Comparison of ENCODE assay signal across 30 mouse cellular contexts in genomic region chr2:105973941-105974340, GRCm38 (mm10). TPM values are rescaled to one million over a fixed set of nuclear protein-coding genes. Genes with fewer than 3 reads are reported as not detected.
DNase-seq lines count a peak whose midpoint lies in the region; ATAC-seq and TF ChIP-seq lines count a peak whose summit lies in the region.
"Had no signal": no experiment of that assay in that cellular context is flagged by ENCODE, and none has a peak within 500 bp of the region (broad histone marks: within the 10 kb centered on the region; RNA-seq: fewer than 3 reads in every experiment).

No protein-coding gene starts in this region.

- ATAC-seq in forebrain, embryonic 12.5 days (ENCODE audit: low FRiP score), result peak; percentile 23; the same call in 1 of the 2 replicates
- ATAC-seq in forebrain, postnatal 0 days, result no peak
- ATAC-seq in neural tube, embryonic 11.5 days (ENCODE audit: insufficient read depth, low FRiP score, low TSS enrichment), result peak; percentile 54
- ATAC-seq in neural tube, embryonic 15.5 days (ENCODE audit: low FRiP score), result no peak
- ATAC-seq: forebrain, embryonic 13.5 days; intestine, embryonic 16.5 days had no signal

- H3K4me2 ChIP-seq in forebrain, embryonic 12.5 days, result no peak overlapping the region
- no peak overlapping the region for H3K4me2 ChIP-seq in forebrain, postnatal 0 days (ENCODE audit: low read depth)
- no peak overlapping the region for H3K4me2 ChIP-seq in neural tube, embryonic 11.5 days (ENCODE audit: low read depth)
- no peak overlapping the region for H3K4me2 ChIP-seq in neural tube, embryonic 15.5 days
- H3K4me2 ChIP-seq: embryonic facial prominence, embryonic 13.5 days; forebrain, embryonic 13.5 days; heart, embryonic 12.5 days; hindbrain, embryonic 13.5 days; limb, embryonic 12.5 days had no signal

- H3K36me3 ChIP-seq in forebrain, embryonic 12.5 days (replicated peaks), result peaks cover 8% of the 10 kb centered on the region; the same call in 1 of the 2 replicates
- peaks cover 6% of the 10 kb centered on the region for H3K36me3 ChIP-seq in forebrain, postnatal 0 days (ENCODE audit: insufficient read depth)
- no peaks in the 10 kb centered on the region for H3K36me3 ChIP-seq in neural tube, embryonic 11.5 days (ENCODE audit: control insufficient read depth, insufficient read depth, low read length)
- peaks cover 9% of the 10 kb centered on the region for H3K36me3 ChIP-seq in neural tube, embryonic 15.5 days

- no peak overlapping the region for H3K27ac ChIP-seq in forebrain, embryonic 12.5 days
- no peak overlapping the region for H3K27ac ChIP-seq in forebrain, postnatal 0 days (ENCODE audit: low read depth, low read length)
- no peak overlapping the region for H3K27ac ChIP-seq in neural tube, embryonic 11.5 days (ENCODE audit: low read depth, low read length)
- no peak overlapping the region for H3K27ac ChIP-seq in neural tube, embryonic 15.5 days (replicated peaks)
- H3K27ac ChIP-seq: embryonic facial prominence, embryonic 13.5 days; forebrain, embryonic 13.5 days; gastrocnemius, adult 2 months; heart, adult 2 months; hindbrain, embryonic 13.5 days; left cerebral cortex, adult 2 months; limb, embryonic 12.5 days; stomach, postnatal 0 days had no signal

- H3K9me3 ChIP-seq in forebrain, embryonic 12.5 days, result no peaks in the 10 kb centered on the region
- no peaks in the 10 kb centered on the region for H3K9me3 ChIP-seq in forebrain, postnatal 0 days (ENCODE audit: low read length)
- H3K9me3 ChIP-seq in neural tube, embryonic 11.5 days (ENCODE audit: control insufficient read depth, low read length), result no peaks in the 10 kb centered on the region
- no peaks in the 10 kb centered on the region for H3K9me3 ChIP-seq in neural tube, embryonic 15.5 days (replicated peaks)
- H3K9me3 ChIP-seq: embryonic facial prominence, embryonic 13.5 days; forebrain, embryonic 13.5 days; heart, embryonic 12.5 days; hindbrain, embryonic 13.5 days; limb, embryonic 12.5 days; megakaryocyte, embryonic 14.5 days had no signal

- H3K4me3 ChIP-seq in forebrain, embryonic 12.5 days (replicated peaks), result no peak overlapping the region
- H3K4me3 ChIP-seq in forebrain, postnatal 0 days (ENCODE audit: low read depth, low read length), result no peak overlapping the region
- H3K4me3 ChIP-seq in neural tube, embryonic 11.5 days (ENCODE audit: low read depth, low read length), result no peak overlapping the region
- no peak overlapping the region for H3K4me3 ChIP-seq in neural tube, embryonic 15.5 days (replicated peaks)
- H3K4me3 ChIP-seq: embryonic facial prominence, embryonic 13.5 days; forebrain, embryonic 13.5 days; gastrocnemius, adult 2 months; heart, adult 2 months; heart, embryonic 12.5 days; hindbrain, embryonic 13.5 days; left cerebral cortex, adult 2 months; limb, embryonic 12.5 days; megakaryocyte, embryonic 14.5 days; myocyte had no signal

- no peak for TF ChIP-seq CTCF in forebrain, postnatal 0 days (IDR thresholded peaks at IDR 0.05; ENCODE audit: low read depth)

- no peaks in the 10 kb centered on the region for H3K27me3 ChIP-seq in forebrain, embryonic 12.5 days
- no peaks in the 10 kb centered on the region for H3K27me3 ChIP-seq in forebrain, postnatal 0 days (ENCODE audit: insufficient read depth, low read length)
- no peaks in the 10 kb centered on the region for H3K27me3 ChIP-seq in neural tube, embryonic 11.5 days (ENCODE audit: control insufficient read depth, insufficient read depth, low read length)
- no peaks in the 10 kb centered on the region for H3K27me3 ChIP-seq in neural tube, embryonic 15.5 days (replicated peaks)
- H3K27me3 ChIP-seq: embryonic facial prominence, embryonic 13.5 days; forebrain, embryonic 13.5 days; heart, embryonic 12.5 days; hindbrain, embryonic 13.5 days; limb, embryonic 12.5 days; megakaryocyte, embryonic 14.5 days had no signal

- no peak for DNase-seq in forebrain, postnatal 0 days
- peak; percentile 11 for DNase-seq in neural tube, embryonic 11.5 days (ENCODE audit: low spot score)
- DNase-seq in embryo, embryonic 10.5 days (ENCODE audit: low spot score), result peak; percentile 53
- no peak for DNase-seq in right cerebral cortex, postnatal 10 days (ENCODE audit: low spot score in 2 of 2)
- no peak for DNase-seq in lung, adult 18-20 months
- DNase-seq: adrenal gland, postnatal 10 days; B cell, adult 2 months; cerebellum, adult 2 months; cerebellum, postnatal 14 days; gastrocnemius, adult 2 months; heart, adult 2 months; heart, postnatal 4 days; kidney, adult 8-10 months; kidney, postnatal 14 days; lung, postnatal 4 days; right cerebral cortex, postnatal 4 days; thymus, adult 18-20 months; thymus, postnatal 25 days had no signal

- no peak overlapping the region for H3K9ac ChIP-seq in forebrain, embryonic 12.5 days
- no peak overlapping the region for H3K9ac ChIP-seq in forebrain, postnatal 0 days
- no peak overlapping the region for H3K9ac ChIP-seq in neural tube, embryonic 11.5 days (ENCODE audit: low read length)
- no peak overlapping the region for H3K9ac ChIP-seq in neural tube, embryonic 15.5 days (replicated peaks)
- H3K9ac ChIP-seq: embryonic facial prominence, embryonic 13.5 days; forebrain, embryonic 13.5 days; heart, embryonic 12.5 days; hindbrain, embryonic 13.5 days; limb, embryonic 12.5 days had no signal

- peaks cover 16% of the 10 kb centered on the region for H3K4me1 ChIP-seq in forebrain, embryonic 12.5 days
- no peaks in the 10 kb centered on the region for H3K4me1 ChIP-seq in forebrain, postnatal 0 days (ENCODE audit: insufficient read depth)
- H3K4me1 ChIP-seq in neural tube, embryonic 11.5 days (ENCODE audit: control insufficient read depth, insufficient read depth, low read length), result no peaks in the 10 kb centered on the region
- H3K4me1 ChIP-seq in neural tube, embryonic 15.5 days, result no peaks in the 10 kb centered on the region
- H3K4me1 ChIP-seq: embryonic facial prominence, embryonic 13.5 days; heart, embryonic 12.5 days; hindbrain, embryonic 13.5 days had no signal

- 0% methylated on average over 2 of the region's 2 CpGs for WGBS in forebrain, embryonic 12.5 days
- WGBS in forebrain, postnatal 0 days, result 2% methylated on average over 2 of the region's 2 CpGs
- 5% methylated on average over 2 of the region's 2 CpGs for WGBS in neural tube, embryonic 11.5 days
- WGBS in neural tube, embryonic 15.5 days, result 6% methylated on average over 2 of the region's 2 CpGs

RNA-seq across cellular contexts. Expression of gene Dnajc24, which starts 29.4 kb away (rescaled TPM):
- 53.2 and 58.2 TPM in 2 replicates for polyA plus RNA-seq in forebrain, embryonic 12.5 days (2016; fragmentation: Nextera tagmentation; extraction: Ambion mirVana)
- total RNA-seq in forebrain, postnatal 0 days (2014; rRNA removed), result 25.3 and 28.3 TPM in 2 replicates
- polyA plus RNA-seq in forebrain, postnatal 0 days (2015; fragmentation: Nextera tagmentation; extraction: Ambion mirVana), result 21.1 and 22.1 TPM in 2 replicates
- polyA plus RNA-seq in neural tube, embryonic 11.5 days (2014; fragmentation: Nextera tagmentation; extraction: Ambion mirVana), result 46.7 and 48.4 TPM in 2 replicates
- 31.7 and 32.5 TPM in 2 replicates for polyA plus RNA-seq in neural tube, embryonic 15.5 days (2015; fragmentation: Nextera tagmentation; extraction: Ambion mirVana)

Comparison
In these comparisons a context has a peak if more than half of its experiments do, and no peak if none do; other contexts are left out.
1. ATAC-seq: peak in forebrain, embryonic 12.5 days (single experiment) and neural tube, embryonic 11.5 days (single experiment); none in forebrain, postnatal 0 days (single experiment) and neural tube, embryonic 15.5 days (single experiment).
2. DNase-seq: peak in neural tube, embryonic 11.5 days (single experiment) and embryo, embryonic 10.5 days (single experiment); none in forebrain, postnatal 0 days (single experiment), right cerebral cortex, postnatal 10 days (0 of 2) and lung, adult 18-20 months (0 of 2).